In the genomic region with DNA sequence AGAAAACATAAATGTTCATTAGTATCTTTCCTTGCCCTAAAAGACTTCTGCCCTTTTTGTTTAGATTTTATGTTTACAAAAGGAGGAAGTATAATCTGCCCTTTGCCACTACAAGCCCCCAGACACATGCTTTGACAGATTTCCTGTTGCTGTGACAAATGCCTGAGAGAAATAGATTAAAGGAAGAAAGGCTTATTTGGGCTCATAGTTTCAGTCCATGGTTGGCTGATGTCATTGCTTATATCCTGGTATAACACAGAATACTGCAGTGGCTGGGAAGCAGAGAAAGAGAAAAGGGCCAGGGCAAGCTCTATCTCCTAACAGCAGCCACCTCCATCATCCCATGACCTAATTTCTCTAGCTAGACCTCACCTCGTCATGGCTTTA, we compare ENCODE assay signal across 16 mouse cellular contexts.
A peak's percentile ranks its signal among the peaks of the same experiment; 100 is the strongest.
DNase-seq lines count a peak whose midpoint lies in the region; ATAC-seq and TF ChIP-seq lines count a peak whose summit lies in the region.
"Had no signal": no experiment of that assay in that cellular context is flagged by ENCODE, and none has a peak within 500 bp of the region (broad histone marks: within the 10 kb centered on the region; RNA-seq: fewer than 3 reads in every experiment).

No protein-coding gene starts in this region.

- no peak overlapping the region for H3K4me3 ChIP-seq in heart, embryonic 14.5 days (ENCODE audit: control insufficient read depth in 1 of 2, insufficient read depth in 1 of 2, low read depth in 1 of 2, low read length in 2 of 2)
- no peak overlapping the region for H3K4me3 ChIP-seq in liver, adult 2 months (ENCODE audit: insufficient read depth, low read depth, low read length)
- H3K4me3 ChIP-seq in lung, postnatal 0 days (ENCODE audit: low read depth, low read length): no peak overlapping the region
- no peak overlapping the region for H3K4me3 ChIP-seq in hindbrain, postnatal 0 days (ENCODE audit: low read length)
- H3K4me3 ChIP-seq: erythroblast, embryonic 14.5 days; forebrain, embryonic 15.5 days; layer of hippocampus, adult 2 months; liver, embryonic 13.5 days had no signal

- no peaks in the 10 kb centered on the region for H3K4me1 ChIP-seq in heart, embryonic 14.5 days (ENCODE audit: control insufficient read depth in 2 of 2, insufficient read depth in 2 of 2, low read length in 2 of 2)
- H3K4me1 ChIP-seq in liver, adult 2 months (ENCODE audit: control insufficient read depth, insufficient read depth, low read length): no peaks in the 10 kb centered on the region
- H3K4me1 ChIP-seq in lung, postnatal 0 days (ENCODE audit: insufficient read depth, low read depth, low read length): no peaks in the 10 kb centered on the region
- no peaks in the 10 kb centered on the region for H3K4me1 ChIP-seq in hindbrain, postnatal 0 days (ENCODE audit: insufficient read depth, low read length)
- H3K4me1 ChIP-seq: forebrain, embryonic 15.5 days; liver, embryonic 13.5 days had no signal

- peak; percentile 75 for TF ChIP-seq EP300 in lung, postnatal 0 days (IDR thresholded peaks at IDR 0.05)

- peak overlapping the region; percentile 2 to 35; a peak in 1 of 4 replicates for H3K27ac ChIP-seq in heart, embryonic 14.5 days (replicated peaks in 1 of 2; ENCODE audit: control insufficient read depth in 1 of 2, insufficient read depth in 1 of 2, low read depth in 2 of 2, low read length in 2 of 2)
- peak overlapping the region; percentile 18 for H3K27ac ChIP-seq in liver, adult 2 months (replicated peaks; ENCODE audit: insufficient read depth, low read depth, low read length)
- no peak overlapping the region for H3K27ac ChIP-seq in lung, postnatal 0 days (ENCODE audit: low read length)
- no peak overlapping the region for H3K27ac ChIP-seq in hindbrain, postnatal 0 days
- H3K27ac ChIP-seq: forebrain, embryonic 15.5 days; layer of hippocampus, adult 2 months; liver, embryonic 13.5 days had no signal

- H3K27me3 ChIP-seq in heart, embryonic 14.5 days (ENCODE audit: control insufficient read depth, insufficient read depth, low read length): no peaks in the 10 kb centered on the region
- H3K27me3 ChIP-seq in liver, adult 2 months (ENCODE audit: control insufficient read depth, insufficient read depth, low read length): no peaks in the 10 kb centered on the region
- H3K27me3 ChIP-seq in lung, postnatal 0 days (replicated peaks; ENCODE audit: insufficient read depth, low read length): no peaks in the 10 kb centered on the region
- no peaks in the 10 kb centered on the region for H3K27me3 ChIP-seq in hindbrain, postnatal 0 days (ENCODE audit: insufficient read depth, low read length)
- H3K27me3 ChIP-seq: forebrain, embryonic 15.5 days; liver, embryonic 13.5 days had no signal

- no peaks in the 10 kb centered on the region for H3K36me3 ChIP-seq in heart, embryonic 14.5 days (ENCODE audit: control insufficient read depth, insufficient read depth, low read length)
- H3K36me3 ChIP-seq in liver, adult 2 months (ENCODE audit: control insufficient read depth, insufficient read depth, low read length): no peaks in the 10 kb centered on the region
- H3K36me3 ChIP-seq in lung, postnatal 0 days (ENCODE audit: insufficient read depth, low read length): no peaks in the 10 kb centered on the region
- H3K36me3 ChIP-seq in hindbrain, postnatal 0 days (ENCODE audit: insufficient read depth, low read length): no peaks in the 10 kb centered on the region
- H3K36me3 ChIP-seq: forebrain, embryonic 15.5 days; liver, embryonic 13.5 days had no signal

- H3K9ac ChIP-seq in heart, embryonic 14.5 days (ENCODE audit: low read length): no peak overlapping the region
- H3K9ac ChIP-seq in liver, adult 2 months (ENCODE audit: low read depth, low read length): no peak overlapping the region
- H3K9ac ChIP-seq in lung, postnatal 0 days (replicated peaks; ENCODE audit: low read depth): no peak overlapping the region
- H3K9ac ChIP-seq in hindbrain, postnatal 0 days (replicated peaks; ENCODE audit: low read length): no peak overlapping the region
- H3K9ac ChIP-seq: forebrain, embryonic 15.5 days; liver, embryonic 13.5 days had no signal

- TF ChIP-seq CTCF in liver, adult 2 months (IDR thresholded peaks at IDR 0.05; ENCODE audit: low read depth, low read length): no peak
- TF ChIP-seq CTCF in lung, postnatal 0 days (IDR thresholded peaks at IDR 0.05): no peak
- no peak for TF ChIP-seq CTCF in hindbrain, postnatal 0 days (IDR thresholded peaks at IDR 0.05; ENCODE audit: low read depth)

- H3K4me2 ChIP-seq in heart, embryonic 14.5 days (ENCODE audit: low read length): no peak overlapping the region
- H3K4me2 ChIP-seq in lung, postnatal 0 days (replicated peaks; ENCODE audit: low read depth, low read length): no peak overlapping the region
- no peak overlapping the region for H3K4me2 ChIP-seq in hindbrain, postnatal 0 days (ENCODE audit: low read depth, low read length)
- H3K4me2 ChIP-seq: forebrain, embryonic 15.5 days; liver, embryonic 13.5 days had no signal

- WGBS in heart, embryonic 14.5 days: 47% methylated on average over 1 of the region's 1 CpGs
- WGBS in liver, adult 2 months: 38% methylated on average over 1 of the region's 1 CpGs
- 32% methylated on average over 1 of the region's 1 CpGs for WGBS in lung, postnatal 0 days
- WGBS in hindbrain, postnatal 0 days: 85% methylated on average over 1 of the region's 1 CpGs

- intact Hi-C loops in heart, postnatal 36 days (cut with DNase I): no loop called here

- TF ChIP-seq POLR2A in liver, adult 2 months (IDR thresholded peaks at IDR 0.05; ENCODE audit: extremely low read depth, insufficient read depth, low read length): no peak

- H3K9me3 ChIP-seq in heart, embryonic 14.5 days (ENCODE audit: control insufficient read depth, low read length): peaks cover 3% of the 10 kb centered on the region; the same call in 1 of the 2 replicates
- no peaks in the 10 kb centered on the region for H3K9me3 ChIP-seq in lung, postnatal 0 days (ENCODE audit: low read length)
- H3K9me3 ChIP-seq in hindbrain, postnatal 0 days (ENCODE audit: low read length): no peaks in the 10 kb centered on the region
- H3K9me3 ChIP-seq: forebrain, embryonic 15.5 days; liver, embryonic 13.5 days had no signal

- no peaks in the 10 kb centered on the region for H3K79me2 ChIP-seq in liver, adult 2 months (ENCODE audit: control insufficient read depth, insufficient read depth, low read length)

- no peak for DNase-seq in heart, postnatal 36 days
- peak; percentile 24 for DNase-seq in liver, adult 2 months (ENCODE audit: extremely low read depth, low read depth, low spot score)
- no peak for DNase-seq in liver
- DNase-seq in c-Kit-positive CD71-negative TER-119-negative erythroid progenitor cells, embryonic 14.5 days (ENCODE audit: low read depth): peak; percentile 24
- DNase-seq in lung, postnatal 0 days (ENCODE audit: low spot score): peak; percentile 57
- no peak for DNase-seq in hindbrain, postnatal 0 days (ENCODE audit: low spot score)
- DNase-seq in adrenal gland, adult 2 months: no peak
- DNase-seq: adrenal gland, postnatal 10 days; cerebellum, adult 18-20 months; heart, postnatal 14 days; kidney, postnatal 10 days; liver, embryonic 13.5 days had no signal

- no peak for ATAC-seq in heart, embryonic 14.5 days (ENCODE audit: insufficient number of reproducible peaks, insufficient read depth, low FRiP score, low read depth)
- ATAC-seq in lung, postnatal 0 days: peak; percentile 72
- ATAC-seq in hindbrain, postnatal 0 days: no peak
- ATAC-seq: forebrain, embryonic 15.5 days had no signal

Comparison
In these comparisons a context has a peak if more than half of its experiments do, and no peak if none do; other contexts are left out.
1. DNase-seq: peak in liver, adult 2 months (single experiment), c-Kit-positive CD71-negative TER-119-negative erythroid progenitor cells, embryonic 14.5 days (single experiment) and lung, postnatal 0 days (single experiment); none in heart, postnatal 36 days (0 of 2), liver (single experiment), hindbrain, postnatal 0 days (single experiment) and adrenal gland, adult 2 months (single experiment).
2. H3K27ac ChIP-seq: peak in heart, embryonic 14.5 days (2 of 2) and liver, adult 2 months (single experiment); none in lung, postnatal 0 days (single experiment) and hindbrain, postnatal 0 days (single experiment).